Mouse (Mus musculus) right cerebral cortex, postnatal 10 days (tissue): ENCODE data around the gene Sall4.

ENCODE experiments used
- DNase-seq, 2 experiments: peaks; one replicate each; pipeline ENCODE4 v3.0.0; 2021; ENCODE audit warnings: low spot score in 2 of 2

Sall4 gene

GRCm38 (mm10) chr2:168767582-168767981 lies at the start of gene Sall4:
Gene Sall4 (minus strand): TSS chr2:168767943.
- DNase-seq: no peak

DNA sequence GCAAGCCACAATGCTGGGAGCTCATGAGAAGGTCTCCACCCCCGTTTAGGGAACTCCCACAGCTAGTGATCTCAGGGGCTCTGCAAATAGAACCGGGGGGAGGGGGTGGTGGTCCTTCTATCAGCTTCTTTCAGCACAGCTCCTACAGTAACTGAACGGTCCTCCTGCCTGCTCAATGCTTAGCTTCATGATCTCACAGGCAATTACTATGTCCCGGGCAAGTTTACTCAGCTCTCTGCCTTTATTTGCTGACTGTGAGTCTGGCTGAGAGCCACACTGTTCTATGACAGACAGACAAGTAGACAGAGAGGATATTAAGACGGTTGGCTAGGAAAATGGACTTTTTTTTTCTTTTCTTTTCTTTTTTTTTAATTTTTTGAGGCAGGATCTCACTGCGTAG lies 45.5 kb upstream of the Sall4 start:
- DNase-seq: no peak

DNA sequence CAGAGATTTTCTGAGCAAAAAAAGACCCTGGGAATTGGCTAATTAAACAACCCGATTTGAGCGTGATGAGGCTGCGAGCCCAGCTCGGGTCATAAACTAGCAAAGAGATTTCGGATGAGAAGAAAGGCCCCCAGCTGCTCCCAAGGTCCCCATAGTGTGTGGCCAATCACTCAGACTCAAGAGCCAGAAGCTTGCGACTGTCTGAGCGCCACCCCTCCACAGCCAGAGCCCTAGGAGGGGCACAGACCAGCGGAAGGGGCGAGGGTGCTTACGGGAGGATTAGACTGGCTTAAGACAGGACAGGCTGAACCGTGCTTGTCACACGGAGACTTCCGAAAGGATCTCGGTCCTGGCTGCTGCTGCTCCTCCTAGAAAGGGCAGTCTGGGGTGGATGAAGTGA lies 42.2 kb upstream of the Sall4 start:
- DNase-seq: no peak

GRCm38 (mm10) chr2:168807681-168808080 lies 39.9 kb upstream of the Sall4 start:
- DNase-seq: no peak

DNA sequence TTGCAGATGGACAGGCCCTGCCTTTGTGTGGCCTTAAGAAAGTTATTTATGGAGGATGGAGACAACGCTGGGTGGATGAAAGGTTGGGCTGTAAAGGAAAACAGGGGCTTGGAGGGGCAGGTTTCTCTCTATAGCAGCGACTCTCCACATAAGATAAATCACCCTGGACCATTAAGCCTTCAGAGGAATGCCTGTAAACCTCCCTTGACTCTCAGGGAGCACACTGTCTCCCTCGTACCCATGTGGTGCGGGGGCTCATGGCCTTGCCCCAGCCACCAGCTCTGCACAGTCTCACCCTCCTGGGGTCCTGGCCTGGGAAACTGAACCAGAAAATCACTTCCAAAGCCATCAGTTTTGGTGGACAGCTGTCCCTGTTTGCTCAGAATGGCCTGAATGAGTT lies 36.1 kb upstream of the Sall4 start:
- DNase-seq: no peak

GRCm38 (mm10) chr2:168799326-168799725 lies 31.6 kb upstream of the Sall4 start:
- no peak for DNase-seq

DNA sequence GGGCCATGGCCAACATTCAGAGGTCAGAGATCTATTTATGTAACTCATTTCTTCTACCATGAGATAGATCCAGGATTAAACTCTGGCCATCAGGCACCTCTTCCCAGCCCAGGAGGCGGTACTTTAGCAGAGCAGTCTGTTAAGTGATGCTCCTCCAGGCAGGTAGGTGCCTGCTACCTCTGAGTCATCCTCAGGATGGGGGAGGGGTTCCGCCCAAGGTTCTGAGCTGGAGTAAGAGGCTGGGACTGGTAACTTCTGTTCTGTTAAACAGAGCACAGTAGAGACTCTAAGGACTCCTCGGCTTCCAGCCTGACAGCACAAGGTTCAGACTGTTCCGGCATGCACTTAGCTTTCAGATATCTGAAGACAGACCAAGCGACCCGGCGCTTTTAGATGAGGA lies 31.2 kb upstream of the Sall4 start:
- no peak for DNase-seq

DNA sequence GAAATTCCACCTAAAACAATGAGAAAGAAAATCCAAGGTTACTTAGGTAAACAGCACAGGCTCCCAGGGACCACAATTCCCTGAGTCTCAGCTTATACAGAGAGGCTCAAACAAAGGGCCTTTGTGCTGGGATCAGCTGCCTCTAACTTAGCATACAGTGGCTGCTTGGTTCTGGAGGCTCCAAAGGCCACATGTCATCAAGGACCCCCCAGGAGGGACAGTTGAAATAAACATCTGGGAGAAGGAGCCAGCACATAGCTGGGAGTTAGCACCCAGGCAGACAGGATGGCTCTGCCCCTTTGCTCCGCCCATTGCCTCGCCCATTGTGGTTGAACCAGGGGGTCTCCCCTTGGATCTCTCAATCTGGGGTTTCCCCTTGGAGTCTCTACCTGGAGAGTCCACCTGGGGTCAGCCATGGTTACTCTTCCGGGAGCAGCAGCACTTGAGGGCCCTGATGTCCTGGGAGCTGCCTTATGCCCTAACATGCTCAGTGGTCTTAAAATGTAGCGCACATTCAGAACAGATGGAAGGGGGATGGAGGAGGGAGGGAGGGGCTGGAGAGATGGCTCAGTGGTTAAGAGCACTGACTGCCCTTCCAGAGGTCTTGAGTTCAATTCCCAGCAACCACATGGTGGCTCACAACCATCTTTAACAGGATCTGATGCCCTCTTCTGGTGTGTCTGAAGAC lies 23.5 kb upstream of the Sall4 start:
- DNase-seq: no peak

- DNase-seq: no peak
Observed at GRCm38 (mm10) chr2:168786174-168786573, 18.4 kb upstream of the Sall4 start.

DNA sequence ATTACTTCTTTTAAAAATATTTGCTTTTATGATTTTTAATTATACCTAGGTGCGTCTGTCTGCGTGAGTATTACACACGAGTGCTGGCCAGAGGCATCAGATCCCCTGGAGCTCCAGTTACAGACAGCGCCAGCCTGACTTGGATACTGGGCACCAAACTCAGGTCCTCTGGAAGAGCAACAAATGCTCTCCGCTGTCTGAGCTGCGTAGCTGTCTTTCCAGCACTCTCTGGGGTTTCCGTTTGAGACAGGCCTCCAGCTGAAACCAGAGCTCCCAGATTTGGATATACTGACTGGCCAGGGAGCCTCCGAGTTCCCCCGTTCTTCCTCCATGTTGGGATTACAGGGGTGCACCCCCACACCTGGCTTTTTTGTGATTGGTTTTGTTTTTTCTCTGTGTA lies 12.9 kb upstream of the Sall4 start:
- no peak for DNase-seq

- peak in 1 of 2 experiments; percentile 50 for DNase-seq
Observed at GRCm38 (mm10) chr2:168780024-168780423, 12.3 kb upstream of the Sall4 start.

DNA sequence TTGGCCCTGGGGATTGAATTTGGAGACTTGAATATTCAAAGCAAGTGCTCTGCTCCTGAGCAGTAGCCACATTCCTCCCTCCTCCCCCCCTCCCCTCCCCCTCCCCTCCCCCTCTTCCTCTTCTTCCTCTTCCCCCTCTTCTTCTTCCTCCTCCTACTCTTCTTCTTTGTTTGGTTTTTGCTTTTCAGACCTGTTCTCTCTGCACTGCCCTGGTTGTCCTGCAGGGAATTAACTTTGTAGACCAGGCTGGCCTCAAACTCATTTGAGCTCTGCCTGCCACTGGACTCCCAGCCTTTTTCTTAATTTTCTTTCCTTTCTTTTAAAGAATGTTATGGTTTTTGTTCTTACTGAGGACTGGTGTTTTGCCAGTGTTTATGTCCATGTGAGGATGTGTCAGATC lies 9.7 kb upstream of the Sall4 start:
- no peak for DNase-seq

DNA sequence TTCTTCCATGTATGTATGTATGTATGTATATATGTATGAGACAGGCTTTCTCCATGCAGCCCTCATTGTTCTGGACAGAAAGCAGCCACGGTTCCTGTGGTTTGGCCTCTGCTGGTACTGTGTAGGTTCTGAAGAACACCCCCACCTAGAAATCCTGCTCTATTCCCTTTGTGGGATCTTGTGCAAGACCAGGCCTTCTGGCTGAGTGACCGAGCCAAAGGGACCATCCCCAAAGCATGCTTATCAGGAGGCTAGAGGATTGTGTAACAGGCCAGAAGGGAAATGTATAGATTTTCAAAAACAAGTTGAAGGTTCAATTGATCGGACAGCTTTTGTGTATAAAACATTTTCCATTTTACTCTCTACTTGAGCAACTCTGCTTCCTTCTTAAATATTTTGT lies 8.5 kb upstream of the Sall4 start:
- no peak for DNase-seq

GRCm38 (mm10) chr2:168769259-168769658 lies 1.5 kb upstream of the Sall4 start:
- no peak for DNase-seq

DNA sequence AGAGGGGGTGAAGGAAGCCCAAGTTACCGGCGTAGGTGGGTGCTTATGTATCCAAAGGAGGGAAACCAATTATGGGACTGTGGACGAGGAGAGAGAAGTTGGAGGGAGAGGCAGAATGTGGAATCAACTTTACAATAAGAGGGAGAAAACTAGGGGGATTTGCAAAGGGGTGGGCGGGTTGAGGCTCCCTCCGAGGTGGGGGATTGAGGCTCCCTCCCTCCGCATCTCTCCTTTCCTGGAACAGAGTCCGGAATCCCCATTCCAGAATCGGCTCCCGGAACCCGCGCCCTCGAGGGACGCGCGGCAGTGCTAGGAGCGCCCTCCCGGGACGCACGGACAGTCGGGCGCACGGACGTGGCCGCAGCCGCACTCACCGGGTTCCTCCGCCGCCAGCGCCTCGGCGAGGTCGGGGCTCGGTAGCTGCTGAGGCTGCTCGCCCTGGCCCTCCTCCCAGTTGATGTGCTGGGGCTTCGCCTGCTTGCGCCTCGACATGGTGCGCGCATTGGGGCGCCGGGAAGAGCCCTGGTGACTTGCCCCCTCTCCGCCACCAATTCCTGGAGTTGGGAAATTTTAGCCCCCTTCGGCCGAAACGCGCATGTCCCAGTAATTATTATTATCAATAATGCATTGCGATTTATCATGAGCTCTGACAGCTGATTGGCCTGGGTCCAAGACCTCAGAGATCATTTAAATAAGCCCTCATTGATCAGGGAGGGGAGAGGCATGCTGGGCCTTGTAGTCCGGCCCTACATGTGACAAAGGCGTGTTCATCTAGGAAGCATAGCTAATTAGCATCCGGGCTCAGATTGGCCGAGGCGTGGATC lies 993 bp downstream of the Sall4 start:
- peak; percentile 27 to 47 for DNase-seq

DNA sequence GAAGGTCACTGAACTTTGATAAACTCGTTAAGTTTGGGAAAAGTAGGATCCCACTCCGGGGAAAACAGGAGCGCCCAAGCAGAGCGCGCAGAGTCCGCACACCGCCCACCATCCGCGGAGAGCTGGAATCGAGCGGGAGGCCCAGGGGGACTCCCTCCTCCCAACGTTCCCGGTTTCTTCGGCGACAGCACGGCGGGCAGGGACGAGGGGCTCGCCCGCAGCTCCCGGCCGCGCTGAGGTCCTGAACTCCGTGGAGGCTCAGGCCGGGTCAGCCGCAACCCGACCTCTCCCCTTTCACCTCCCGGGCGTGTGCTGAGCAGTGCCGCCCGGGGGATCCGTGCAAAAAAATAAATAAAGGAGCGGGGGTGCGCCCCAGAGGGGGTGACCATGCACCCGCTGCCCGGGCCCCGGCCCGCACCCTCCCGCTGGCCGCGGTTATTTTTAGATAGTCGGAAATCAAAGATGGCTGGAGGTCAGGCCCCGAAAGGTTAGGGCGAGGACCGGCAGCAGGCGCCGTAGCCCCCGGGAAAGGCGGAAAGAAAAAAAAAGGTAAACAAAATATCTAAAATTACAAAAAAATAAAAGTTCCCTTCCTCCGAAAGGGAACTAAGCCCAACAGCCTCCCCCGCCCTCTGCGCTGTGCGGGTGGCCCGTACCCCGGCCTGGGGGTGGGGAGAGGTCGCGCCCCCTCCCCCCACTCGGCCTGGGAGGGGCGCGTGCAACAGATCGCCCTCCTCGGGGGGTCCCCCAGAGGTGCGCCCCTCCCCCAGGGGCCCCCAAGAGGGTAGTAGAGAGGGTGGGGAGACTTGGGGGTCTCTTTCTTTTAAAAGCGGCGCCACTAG lies 1.8 kb downstream of the Sall4 start:
- DNase-seq: peak in 1 of 2 experiments; percentile 23

- peak; percentile 46 to 49 for DNase-seq
Observed at GRCm38 (mm10) chr2:168765065-168765681, 2.6 kb downstream of the Sall4 start.

- DNase-seq: no peak
Observed at GRCm38 (mm10) chr2:168764460-168764867, 3.3 kb downstream of the Sall4 start.

- no peak for DNase-seq
Observed at GRCm38 (mm10) chr2:168763785-168764184, 4.0 kb downstream of the Sall4 start.

DNA sequence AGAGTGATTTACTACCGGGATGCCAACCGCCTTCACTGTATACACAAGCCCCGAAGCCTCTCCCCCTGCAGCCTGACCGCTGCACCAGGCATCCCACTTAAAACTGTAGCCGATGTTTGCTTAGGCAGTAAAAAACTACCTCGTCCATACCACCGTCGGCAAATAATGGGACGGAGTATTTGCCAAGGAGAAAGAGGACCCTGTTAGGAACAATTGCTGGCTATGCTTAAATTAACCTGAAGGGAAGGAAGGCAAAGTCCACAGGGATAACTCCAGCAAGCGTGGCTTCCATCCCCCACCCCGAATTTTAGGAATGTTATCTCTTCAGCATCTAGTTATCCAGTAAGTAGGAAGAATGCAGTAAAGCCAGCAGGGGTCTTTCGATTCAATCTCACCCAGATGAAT lies 5.3 kb downstream of the Sall4 start:
- no peak for DNase-seq

DNA sequence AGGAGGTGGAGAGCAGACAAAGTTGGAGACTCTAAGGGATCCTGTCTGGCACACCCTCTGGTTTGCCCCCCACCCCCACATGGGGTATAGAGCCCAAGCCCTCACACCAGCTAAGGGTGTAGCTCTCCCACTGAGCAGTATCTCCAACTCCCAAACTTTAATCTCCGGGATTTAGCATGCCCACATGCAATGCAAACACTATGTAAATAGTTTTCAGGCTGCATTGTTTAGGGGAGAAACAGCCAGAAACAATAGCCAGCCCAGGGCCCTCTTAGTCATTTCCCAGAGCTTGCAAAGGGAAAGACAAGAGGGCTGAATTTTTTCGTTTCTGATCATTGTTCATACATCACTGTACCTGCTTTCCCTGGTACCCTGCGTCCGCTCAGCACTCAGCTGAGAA lies 5.8 kb downstream of the Sall4 start:
- no peak for DNase-seq

DNA sequence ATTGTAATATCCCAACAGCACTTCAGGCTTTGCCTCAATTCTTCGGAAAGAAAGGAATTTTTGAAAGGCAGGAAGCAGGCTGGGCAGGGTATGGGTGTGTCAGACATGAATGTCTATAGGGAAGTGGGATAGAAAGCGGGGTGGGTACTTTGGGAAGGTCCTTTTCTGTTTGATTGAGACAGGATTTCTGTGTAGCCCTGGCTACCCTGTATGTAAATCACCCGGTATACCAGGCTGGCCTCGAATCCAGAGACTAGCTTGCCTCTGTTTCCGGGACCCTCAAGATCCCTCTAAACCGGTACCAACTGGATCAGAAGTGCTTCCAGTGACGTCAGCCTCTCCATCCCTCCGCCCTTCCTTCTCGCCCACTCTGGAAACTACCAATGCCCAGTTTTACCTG lies 6.6 kb downstream of the Sall4 start:
- no peak for DNase-seq
